Mouse (Mus musculus): ENCODE data around the gene Gm21974. TPM values are rescaled to one million over a fixed set of nuclear protein-coding genes. Genes with fewer than 3 reads are reported as not detected.

The Gm21974 gene
- polyA plus RNA-seq, 1 experiment, result not detected

- DNase-seq, result peak; percentile 86
- H3K4me3 ChIP-seq (replicated peaks; ENCODE audit: extremely low read depth, low read depth, low read length), result peak overlapping the region; percentile 98
- TF ChIP-seq CTCF (IDR thresholded peaks at IDR 0.05; ENCODE audit: insufficient read depth, low read length) (no peak), POLR2A (IDR thresholded peaks at IDR 0.05; ENCODE audit: borderline replicate concordance, extremely low read depth, low read depth, low read length) (peak; percentile 8; the same call in 1 of the 2 replicates)
- peaks cover 5% of the 10 kb centered on the region for H3K4me1 ChIP-seq (ENCODE audit: control insufficient read depth, insufficient read depth, low read length)
- under 1% methylated on average over 43 of the region's 43 CpGs for WGBS
Measured at GRCm38 (mm10) chr7:127875627-127876001, 19.6 kb downstream of the Gm21974 start.

- TF ChIP-seq POLR2A (IDR thresholded peaks at IDR 0.05; ENCODE audit: borderline replicate concordance, extremely low read depth, low read depth, low read length) (no peak), CTCF (IDR thresholded peaks at IDR 0.05; ENCODE audit: insufficient read depth, low read length) (no peak)
- Histone ChIP-seq H3K4me1 (ENCODE audit: control insufficient read depth, insufficient read depth, low read length) (peaks cover 5% of the 10 kb centered on the region), H3K4me3 (replicated peaks; ENCODE audit: extremely low read depth, low read depth, low read length) (peak overlapping the region; percentile 98)
- no peak for DNase-seq
- 3% methylated on average over 20 of the region's 20 CpGs for WGBS
Measured at GRCm38 (mm10) chr7:127874812-127875626, 20.2 kb downstream of the Gm21974 start.

GRCm38 (mm10) chr7:127870136-127870821 lies 25.0 kb downstream of the Gm21974 start:
- peaks cover 4% of the 10 kb centered on the region for H3K4me1 ChIP-seq (ENCODE audit: control insufficient read depth, insufficient read depth, low read length)
- WGBS, result 73% methylated on average over 5 of the region's 5 CpGs
- TF ChIP-seq CTCF (IDR thresholded peaks at IDR 0.05; ENCODE audit: insufficient read depth, low read length), result no peak
- TF ChIP-seq POLR2A (IDR thresholded peaks at IDR 0.05; ENCODE audit: borderline replicate concordance, extremely low read depth, low read depth, low read length), result no peak
- no peak for DNase-seq
- no peak overlapping the region for H3K4me3 ChIP-seq (replicated peaks; ENCODE audit: extremely low read depth, low read depth, low read length)

GRCm38 (mm10) chr7:127869149-127869810 lies 26.0 kb downstream of the Gm21974 start:
- no peak for DNase-seq
- Histone ChIP-seq H3K4me3 (replicated peaks; ENCODE audit: extremely low read depth, low read depth, low read length) (no peak overlapping the region), H3K4me1 (ENCODE audit: control insufficient read depth, insufficient read depth, low read length) (no peaks in the 10 kb centered on the region)
- 52% methylated on average over 3 of the region's 3 CpGs for WGBS
- TF ChIP-seq CTCF (IDR thresholded peaks at IDR 0.05; ENCODE audit: insufficient read depth, low read length) (no peak), POLR2A (IDR thresholded peaks at IDR 0.05; ENCODE audit: borderline replicate concordance, extremely low read depth, low read depth, low read length) (no peak)

GRCm38 (mm10) chr7:127867641-127868040 lies 27.6 kb downstream of the Gm21974 start:
- no peak for TF ChIP-seq POLR2A (IDR thresholded peaks at IDR 0.05; ENCODE audit: borderline replicate concordance, extremely low read depth, low read depth, low read length)
- no peak for TF ChIP-seq CTCF (IDR thresholded peaks at IDR 0.05; ENCODE audit: insufficient read depth, low read length)
- 97% methylated on average over 18 of the region's 18 CpGs for WGBS
- no peak for DNase-seq
- Histone ChIP-seq H3K4me3 (replicated peaks; ENCODE audit: extremely low read depth, low read depth, low read length) (no peak overlapping the region), H3K4me1 (ENCODE audit: control insufficient read depth, insufficient read depth, low read length) (no peaks in the 10 kb centered on the region)

- Histone ChIP-seq H3K4me1 (ENCODE audit: control insufficient read depth, insufficient read depth, low read length) (no peaks in the 10 kb centered on the region), H3K4me3 (replicated peaks; ENCODE audit: extremely low read depth, low read depth, low read length) (no peak overlapping the region)
- DNase-seq, result no peak
- WGBS, result 95% methylated on average over 12 of the region's 12 CpGs
- no peak for TF ChIP-seq CTCF (IDR thresholded peaks at IDR 0.05; ENCODE audit: insufficient read depth, low read length)
- no peak for TF ChIP-seq POLR2A (IDR thresholded peaks at IDR 0.05; ENCODE audit: borderline replicate concordance, extremely low read depth, low read depth, low read length)
Measured at GRCm38 (mm10) chr7:127866434-127866833, 28.8 kb downstream of the Gm21974 start.

- TF ChIP-seq CTCF (IDR thresholded peaks at IDR 0.05; ENCODE audit: insufficient read depth, low read length) (no peak), POLR2A (IDR thresholded peaks at IDR 0.05; ENCODE audit: borderline replicate concordance, extremely low read depth, low read depth, low read length) (no peak)
- 84% methylated on average over 6 of the region's 6 CpGs for WGBS
- Histone ChIP-seq H3K4me1 (ENCODE audit: control insufficient read depth, insufficient read depth, low read length) (no peaks in the 10 kb centered on the region), H3K4me3 (replicated peaks; ENCODE audit: extremely low read depth, low read depth, low read length) (no peak overlapping the region)
- no peak for DNase-seq
Measured at GRCm38 (mm10) chr7:127858258-127858657, 37.0 kb downstream of the Gm21974 start.

GRCm38 (mm10) chr7:127850906-127851305 lies 44.3 kb downstream of the Gm21974 start:
- no peak for DNase-seq
- WGBS, result 34% methylated on average over 5 of the region's 5 CpGs

More at GRCm38 (mm10) chr7:127850906-127851305, 44.3 kb downstream of the Gm21974 start:
- H3K4me1 ChIP-seq (ENCODE audit: control insufficient read depth, insufficient read depth, low read length), result peaks cover 5% of the 10 kb centered on the region
- H3K4me3 ChIP-seq (replicated peaks; ENCODE audit: extremely low read depth, low read depth, low read length), result no peak overlapping the region
- TF ChIP-seq CTCF (IDR thresholded peaks at IDR 0.05; ENCODE audit: insufficient read depth, low read length) (no peak), POLR2A (IDR thresholded peaks at IDR 0.05; ENCODE audit: borderline replicate concordance, extremely low read depth, low read depth, low read length) (no peak)
